Mouse (Mus musculus): ENCODE results near the gene Pde11a.

Pde11a gene

DNA sequence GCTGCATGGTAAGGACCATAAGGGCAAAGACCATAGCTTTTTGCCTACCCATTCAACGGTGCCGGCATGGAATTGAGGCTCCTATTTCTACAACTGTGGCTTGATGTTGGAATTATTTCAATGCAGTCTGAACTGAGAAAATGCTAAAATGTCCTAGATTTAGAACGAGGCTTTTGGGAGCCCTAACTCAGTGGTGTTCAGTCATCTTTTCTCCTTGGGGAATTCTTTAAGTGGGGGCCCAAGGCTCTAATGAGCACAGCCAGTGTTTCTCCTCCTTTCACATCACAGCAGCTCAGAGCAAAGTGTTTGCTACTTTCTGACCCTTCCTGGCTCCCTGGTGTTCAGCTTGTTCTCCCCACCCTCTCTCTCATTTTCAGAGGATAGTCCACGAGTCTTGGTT, 175.8 kb downstream of the Pde11a start:
- DNase-seq (ENCODE audit: low read depth, low spot score), result no peak

DNA sequence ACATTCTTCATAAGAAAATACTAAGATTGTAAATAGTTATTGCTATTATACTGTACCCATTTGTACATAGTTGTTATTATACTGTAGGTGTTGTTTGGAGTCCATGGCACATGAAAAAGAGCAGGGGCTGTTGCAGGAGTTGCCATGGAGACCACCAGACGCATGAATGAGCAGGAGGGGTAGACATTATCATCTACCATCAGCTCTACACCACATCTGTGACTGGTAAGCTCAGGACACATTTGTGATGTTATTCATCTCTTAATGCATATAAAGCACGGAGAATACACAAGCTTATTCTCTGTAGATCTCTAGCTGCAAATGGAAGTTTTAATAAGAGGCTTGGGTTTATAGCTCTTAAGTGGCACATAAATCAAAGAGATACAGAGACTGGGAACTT, 179.6 kb downstream of the Pde11a start:
- no peak for DNase-seq (ENCODE audit: low read depth, low spot score)

DNA sequence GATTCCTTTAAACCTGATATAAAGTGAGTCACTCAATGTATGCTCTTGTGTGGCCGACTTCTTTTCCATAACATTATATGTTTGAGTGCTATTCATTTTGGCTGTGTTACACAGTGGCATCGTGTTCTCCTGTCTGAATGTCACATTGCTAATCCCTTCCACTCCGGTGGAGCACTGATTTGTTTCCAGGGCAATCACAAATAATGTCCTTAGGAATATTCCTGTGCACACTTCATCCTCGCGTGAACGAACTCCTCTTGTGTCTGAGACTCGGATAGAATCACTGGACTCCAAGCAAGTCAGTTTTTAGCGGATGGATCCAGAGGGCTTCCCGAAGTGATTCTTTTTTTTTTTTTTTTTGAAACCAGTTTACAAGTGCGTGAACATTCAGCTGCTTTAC, 197.4 kb downstream of the Pde11a start:
- DNase-seq (ENCODE audit: low read depth, low spot score), result no peak

GRCm38 (mm10) chr2:76132983-76133382, 205.6 kb downstream of the Pde11a start:
- no peak for DNase-seq (ENCODE audit: low read depth, low spot score)

DNA sequence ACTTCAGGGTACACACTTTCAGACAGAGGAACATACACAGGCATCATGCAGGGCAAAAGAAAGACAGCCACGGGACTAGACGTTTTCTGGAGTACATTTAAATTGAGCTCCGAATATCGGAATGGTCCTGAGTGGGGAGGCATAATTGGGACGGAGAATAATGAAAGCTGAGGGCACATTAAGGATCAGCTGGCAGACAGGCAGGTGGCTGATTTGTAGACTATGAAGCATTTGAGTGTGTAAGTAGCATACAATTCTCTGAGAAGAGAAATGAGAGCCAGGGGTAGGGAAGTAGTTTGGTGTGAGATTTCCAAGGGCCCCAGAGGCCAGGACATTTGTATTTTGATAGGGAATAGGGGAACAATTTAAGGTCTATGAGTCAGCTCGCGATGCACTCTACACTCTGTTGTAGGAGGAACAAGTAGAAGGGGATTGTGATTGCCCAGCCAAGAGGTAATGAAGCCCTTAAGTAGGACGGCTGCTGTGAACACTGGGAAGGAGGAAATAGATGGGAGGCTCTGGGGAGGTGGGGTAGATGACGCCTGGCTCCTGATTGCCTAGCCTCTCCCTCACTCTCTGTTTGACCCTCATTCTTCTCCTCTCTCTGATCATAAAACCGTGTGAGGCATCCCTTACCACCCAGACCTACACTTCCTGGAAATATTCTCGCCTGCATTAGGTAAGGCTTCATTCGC, 208.5 kb downstream of the Pde11a start:
- DNase-seq (ENCODE audit: low read depth, low spot score), result no peak

DNA sequence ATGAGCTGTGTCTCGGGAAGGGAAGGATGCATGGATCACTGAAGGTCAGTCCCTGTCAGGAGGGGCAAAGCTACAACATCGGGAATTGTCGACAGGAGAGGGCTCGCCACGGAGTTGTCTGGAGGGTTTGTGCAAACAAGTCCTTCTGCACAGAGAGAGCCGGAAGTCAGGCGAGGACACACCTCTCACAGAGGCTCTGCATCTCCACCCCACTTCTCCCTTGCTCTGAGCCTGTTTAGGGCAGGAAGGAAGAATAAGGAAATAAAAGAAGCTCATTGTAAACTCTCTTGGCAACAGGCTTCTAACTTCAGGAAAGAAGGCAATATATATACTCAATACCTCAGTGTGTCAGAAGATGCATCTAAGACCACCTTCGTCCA, 209.5 kb downstream of the Pde11a start:
- no peak for DNase-seq (ENCODE audit: low read depth, low spot score)

GRCm38 (mm10) chr2:76128105-76129057, 210.2 kb downstream of the Pde11a start:
- no peak for DNase-seq (ENCODE audit: low read depth, low spot score)

- no peak for DNase-seq (ENCODE audit: low read depth, low spot score)
Measured at GRCm38 (mm10) chr2:76126651-76127050, 211.9 kb downstream of the Pde11a start.

DNA sequence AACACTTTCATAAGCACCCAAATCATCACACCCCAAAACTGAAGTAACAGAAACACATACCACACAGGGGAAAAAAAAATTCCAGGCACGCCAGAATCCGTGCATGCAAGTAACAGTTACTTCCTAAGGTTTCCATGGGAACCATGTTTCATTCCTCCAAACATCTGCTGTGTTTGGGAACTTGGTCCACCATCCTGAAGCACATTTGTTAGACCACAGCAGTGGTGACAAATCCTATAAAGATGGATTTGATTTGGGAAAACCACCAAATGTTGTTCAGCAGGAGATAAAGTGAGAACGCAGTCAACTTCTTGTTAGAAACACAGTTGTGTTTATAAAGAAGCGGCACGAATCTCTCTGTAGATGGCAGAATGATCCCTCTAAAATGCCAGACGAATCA, 213.8 kb downstream of the Pde11a start:
- no peak for DNase-seq (ENCODE audit: low read depth, low spot score)

DNA sequence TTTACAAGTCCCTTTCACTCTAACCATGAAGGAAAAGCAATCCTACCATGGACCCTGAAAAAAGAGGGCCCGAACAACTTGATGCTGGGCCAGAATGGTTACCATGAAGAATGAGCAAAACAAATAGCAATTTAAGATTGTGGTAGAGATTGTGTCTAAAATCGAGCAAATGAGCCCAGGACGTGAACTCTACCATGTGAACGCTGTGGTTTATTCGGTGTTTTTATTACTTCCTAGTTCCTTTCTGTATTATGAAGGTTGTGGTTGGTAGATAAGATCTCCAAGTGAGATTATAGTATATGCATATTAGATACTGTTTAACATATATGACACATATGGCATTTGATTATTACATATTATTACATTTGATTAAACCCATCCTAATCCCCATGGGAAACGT, 216.4 kb downstream of the Pde11a start:
- DNase-seq (ENCODE audit: low read depth, low spot score), result no peak

- DNase-seq (ENCODE audit: low read depth, low spot score), result no peak
Measured at GRCm38 (mm10) chr2:76119848-76120247, 218.7 kb downstream of the Pde11a start.

DNA sequence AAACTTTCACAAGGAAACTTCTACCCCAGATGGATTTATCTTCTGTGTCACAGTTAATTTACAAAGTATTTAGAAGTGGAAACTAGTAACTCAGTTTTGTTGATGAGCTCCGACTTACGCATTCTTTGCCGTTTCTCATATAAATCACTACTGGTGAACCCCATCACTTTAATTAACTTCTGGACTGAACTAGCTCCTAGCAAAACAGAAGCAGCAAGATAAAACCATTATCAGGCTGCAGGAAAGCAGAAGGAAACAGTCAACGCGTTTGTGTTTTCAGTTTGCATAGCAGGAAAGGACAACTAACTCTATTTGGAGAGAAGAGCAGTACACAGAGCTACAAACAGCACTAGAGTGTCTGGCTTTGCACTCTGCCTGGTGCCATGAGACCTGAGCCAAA, 220.1 kb downstream of the Pde11a start:
- no peak for DNase-seq (ENCODE audit: low read depth, low spot score)

DNA sequence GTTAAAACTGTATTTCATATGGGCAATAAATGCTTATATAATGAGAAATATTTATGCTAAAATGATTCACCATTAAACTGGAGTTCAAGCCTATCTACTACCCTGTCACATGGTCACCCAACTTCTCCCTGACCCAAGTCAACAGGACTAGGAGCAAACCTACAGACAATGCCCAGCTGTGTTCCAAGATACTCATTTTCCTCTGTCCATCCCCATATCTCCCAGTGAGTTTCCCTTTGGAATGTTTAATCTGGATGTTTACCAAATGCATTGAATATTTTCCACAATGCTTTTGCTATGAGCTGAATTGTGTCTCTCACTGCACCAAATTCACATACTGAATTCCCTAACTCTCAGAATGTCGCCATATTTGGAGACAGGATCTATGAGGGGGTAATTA, 221.4 kb downstream of the Pde11a start:
- DNase-seq (ENCODE audit: low read depth, low spot score), result no peak

- DNase-seq (ENCODE audit: low read depth, low spot score), result peak; percentile 58
Measured at GRCm38 (mm10) chr2:76115696-76116095, 222.9 kb downstream of the Pde11a start.

GRCm38 (mm10) chr2:76114734-76115133, 223.8 kb downstream of the Pde11a start:
- peak; percentile 26 for DNase-seq (ENCODE audit: low read depth, low spot score)

- no peak for DNase-seq (ENCODE audit: low read depth, low spot score)
Measured at GRCm38 (mm10) chr2:76109653-76110052, 228.9 kb downstream of the Pde11a start.

DNA sequence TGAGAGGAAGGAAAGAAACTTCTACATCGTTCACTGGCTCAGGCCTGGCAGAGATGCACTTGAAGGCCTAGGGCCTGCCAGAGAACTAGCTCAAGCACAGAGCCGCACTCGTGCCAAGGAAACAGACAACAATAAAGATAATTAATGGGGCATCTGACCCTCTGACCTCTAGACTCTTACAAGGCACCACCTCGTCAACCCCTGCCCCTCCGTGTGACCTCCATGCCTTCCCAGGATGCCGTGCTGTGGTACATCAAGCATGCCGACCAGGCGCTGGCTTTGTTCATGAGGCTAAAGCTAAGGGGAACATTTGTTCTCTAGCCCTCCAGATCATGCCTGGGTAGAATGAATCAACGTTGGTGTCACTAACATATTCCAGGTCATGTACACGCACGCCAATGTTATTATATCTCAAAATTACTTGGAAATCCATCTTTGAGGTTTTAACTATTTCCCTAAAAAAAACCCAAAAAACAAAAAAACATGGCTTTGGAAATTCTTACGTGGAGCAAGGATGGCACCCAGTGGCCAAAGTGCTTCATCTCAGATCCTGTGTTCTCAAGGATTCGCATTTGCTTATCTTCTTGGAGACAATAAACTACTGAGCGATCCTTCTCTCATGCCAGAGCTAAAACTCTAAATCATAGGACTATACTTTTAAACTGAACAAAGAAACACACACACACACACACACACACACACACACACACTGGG, 236.5 kb downstream of the Pde11a start:
- no peak for DNase-seq (ENCODE audit: low read depth, low spot score)

DNA sequence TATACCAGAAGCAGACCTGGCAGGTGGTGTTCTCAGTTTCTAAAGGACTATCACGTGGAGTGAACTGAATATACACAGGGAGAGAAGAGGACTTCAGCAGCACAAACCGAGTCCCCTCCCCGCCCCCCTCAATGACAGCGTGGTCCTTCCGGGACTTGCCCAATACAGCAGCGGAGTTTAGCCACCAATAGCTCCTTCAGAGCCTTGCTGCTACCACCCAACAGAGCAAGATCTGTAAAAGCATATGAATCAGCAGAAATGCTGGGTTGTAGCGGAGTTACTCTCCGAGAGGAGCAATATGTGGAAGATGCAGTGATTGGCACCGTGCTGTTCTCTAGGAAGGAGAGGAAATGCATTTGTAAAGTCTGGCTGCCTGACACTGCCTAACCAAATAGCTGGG, 238.0 kb downstream of the Pde11a start:
- no peak for DNase-seq (ENCODE audit: low read depth, low spot score)

- DNase-seq (ENCODE audit: low read depth, low spot score), result no peak
Measured at GRCm38 (mm10) chr2:76099726-76100347, 238.7 kb downstream of the Pde11a start.

- no peak for DNase-seq (ENCODE audit: low read depth, low spot score)
Measured at GRCm38 (mm10) chr2:76098381-76098780, 240.2 kb downstream of the Pde11a start.

GRCm38 (mm10) chr2:76097847-76098246, 240.7 kb downstream of the Pde11a start:
- DNase-seq (ENCODE audit: low read depth, low spot score), result no peak

- no peak for DNase-seq (ENCODE audit: low read depth, low spot score)
Measured at GRCm38 (mm10) chr2:76097284-76097683, 241.3 kb downstream of the Pde11a start.
